Mouse (Mus musculus): ENCODE measurements around the gene Kcnab1. TPM values are rescaled to one million over a fixed set of nuclear protein-coding genes. Genes with fewer than 3 reads are reported as not detected.

Gene Kcnab1
- polyA plus RNA-seq, 1 experiment, result 3.2 TPM

GRCm38 (mm10) chr3:65317876-65318537 lies 208.8 kb downstream of the Kcnab1 start:
- peak; percentile 59; the same call in 1 of the 2 replicates for TF ChIP-seq CTCF (IDR thresholded peaks at IDR 0.05; ENCODE audit: borderline replicate concordance, extremely low read depth, insufficient read depth, insufficient read length)
- no peak for TF ChIP-seq POLR2A (IDR thresholded peaks at IDR 0.05; ENCODE audit: borderline replicate concordance, extremely low read depth, insufficient read depth, insufficient read length, poor library complexity, severe bottlenecking)
- peak; percentile 62 for DNase-seq (ENCODE audit: low read depth)

DNA sequence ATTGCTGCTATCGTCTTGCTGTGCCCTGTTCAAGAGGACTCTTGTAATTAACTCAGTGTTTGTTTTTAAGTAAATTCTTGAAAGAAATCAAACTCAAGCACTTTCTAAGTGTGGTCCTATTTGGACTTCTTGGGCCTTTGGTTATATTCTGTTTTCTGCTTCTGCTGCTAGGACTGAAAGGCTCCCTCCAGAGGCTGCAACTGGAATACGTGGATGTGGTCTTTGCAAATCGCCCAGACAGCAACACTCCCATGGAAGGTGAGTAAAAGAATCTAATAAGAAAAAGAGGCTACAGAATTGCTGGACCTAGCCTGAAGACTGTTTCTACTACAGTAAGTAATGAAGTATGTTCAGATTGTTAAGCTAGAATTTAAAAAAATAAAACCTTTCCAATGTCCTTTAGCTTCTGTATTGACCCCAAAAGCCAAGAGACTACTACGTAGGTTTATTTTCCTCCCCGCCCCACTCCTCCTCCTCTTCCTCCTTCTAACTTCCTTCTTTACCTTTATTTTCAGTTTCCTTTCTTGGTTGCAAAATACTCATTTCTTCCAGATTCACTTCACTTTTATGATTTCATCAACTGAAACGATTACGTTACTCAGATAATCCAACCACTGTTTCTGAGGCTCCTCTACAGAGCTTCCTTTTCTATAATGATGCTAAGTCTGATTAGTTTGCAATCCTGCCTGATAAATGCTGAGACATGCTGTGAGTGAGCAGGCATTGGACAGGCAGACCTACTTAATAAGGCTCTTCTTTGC lies 210.2 kb downstream of the Kcnab1 start:
- TF ChIP-seq CTCF (IDR thresholded peaks at IDR 0.05; ENCODE audit: borderline replicate concordance, extremely low read depth, insufficient read depth, insufficient read length), result peak; percentile 51; the same call in 1 of the 2 replicates
- no peak for TF ChIP-seq POLR2A (IDR thresholded peaks at IDR 0.05; ENCODE audit: borderline replicate concordance, extremely low read depth, insufficient read depth, insufficient read length, poor library complexity, severe bottlenecking)
- peak; percentile 40 for DNase-seq (ENCODE audit: low read depth)

DNA sequence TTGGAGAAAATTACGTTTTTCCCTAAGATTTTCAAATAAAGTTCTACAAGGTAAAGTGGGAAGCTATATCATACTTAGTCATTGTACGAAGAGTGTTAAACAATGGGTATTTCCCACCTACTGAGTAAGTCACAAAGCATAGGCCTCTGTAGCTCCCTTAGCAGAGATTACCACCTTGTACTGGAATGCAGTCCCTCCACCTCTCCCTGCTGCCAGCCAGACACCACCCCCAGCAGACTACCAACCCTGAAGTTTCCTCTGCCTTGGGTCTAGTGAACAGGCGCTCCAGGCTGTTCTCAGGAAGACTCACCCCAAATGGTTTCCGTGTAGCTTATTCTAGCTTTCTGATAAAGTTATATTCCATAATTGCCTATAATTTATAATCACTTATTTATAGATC lies 211.8 kb downstream of the Kcnab1 start:
- DNase-seq (ENCODE audit: low read depth), result no peak
- TF ChIP-seq POLR2A (IDR thresholded peaks at IDR 0.05; ENCODE audit: borderline replicate concordance, extremely low read depth, insufficient read depth, insufficient read length, poor library complexity, severe bottlenecking) (no peak), CTCF (IDR thresholded peaks at IDR 0.05; ENCODE audit: borderline replicate concordance, extremely low read depth, insufficient read depth, insufficient read length) (no peak)

- TF ChIP-seq POLR2A (IDR thresholded peaks at IDR 0.05; ENCODE audit: borderline replicate concordance, extremely low read depth, insufficient read depth, insufficient read length, poor library complexity, severe bottlenecking) (no peak), CTCF (IDR thresholded peaks at IDR 0.05; ENCODE audit: borderline replicate concordance, extremely low read depth, insufficient read depth, insufficient read length) (no peak)
- DNase-seq (ENCODE audit: low read depth), result peak; percentile 81
These were observed 213.0 kb downstream of the Kcnab1 start for GRCm38 (mm10) chr3:65321981-65322779.

GRCm38 (mm10) chr3:65325254-65325653 lies 216.1 kb downstream of the Kcnab1 start:
- DNase-seq (ENCODE audit: low read depth), result no peak
- TF ChIP-seq CTCF (IDR thresholded peaks at IDR 0.05; ENCODE audit: borderline replicate concordance, extremely low read depth, insufficient read depth, insufficient read length) (no peak), POLR2A (IDR thresholded peaks at IDR 0.05; ENCODE audit: borderline replicate concordance, extremely low read depth, insufficient read depth, insufficient read length, poor library complexity, severe bottlenecking) (no peak)

GRCm38 (mm10) chr3:65328814-65329213 lies 219.6 kb downstream of the Kcnab1 start:
- TF ChIP-seq POLR2A (IDR thresholded peaks at IDR 0.05; ENCODE audit: borderline replicate concordance, extremely low read depth, insufficient read depth, insufficient read length, poor library complexity, severe bottlenecking) (no peak), CTCF (IDR thresholded peaks at IDR 0.05; ENCODE audit: borderline replicate concordance, extremely low read depth, insufficient read depth, insufficient read length) (no peak)
- no peak for DNase-seq (ENCODE audit: low read depth)

- no peak for TF ChIP-seq POLR2A (IDR thresholded peaks at IDR 0.05; ENCODE audit: borderline replicate concordance, extremely low read depth, insufficient read depth, insufficient read length, poor library complexity, severe bottlenecking)
- TF ChIP-seq CTCF (IDR thresholded peaks at IDR 0.05; ENCODE audit: borderline replicate concordance, extremely low read depth, insufficient read depth, insufficient read length), result no peak
These were observed 228.8 kb downstream of the Kcnab1 start for GRCm38 (mm10) chr3:65337835-65338464.

GRCm38 (mm10) chr3:65340173-65340951 lies 231.2 kb downstream of the Kcnab1 start:
- TF ChIP-seq CTCF (IDR thresholded peaks at IDR 0.05; ENCODE audit: borderline replicate concordance, extremely low read depth, insufficient read depth, insufficient read length), result no peak
- TF ChIP-seq POLR2A (IDR thresholded peaks at IDR 0.05; ENCODE audit: borderline replicate concordance, extremely low read depth, insufficient read depth, insufficient read length, poor library complexity, severe bottlenecking), result no peak
- no peak for DNase-seq (ENCODE audit: low read depth)

More at GRCm38 (mm10) chr3:65337835-65338464, 228.8 kb downstream of the Kcnab1 start:
- no peak for DNase-seq (ENCODE audit: low read depth)

DNA sequence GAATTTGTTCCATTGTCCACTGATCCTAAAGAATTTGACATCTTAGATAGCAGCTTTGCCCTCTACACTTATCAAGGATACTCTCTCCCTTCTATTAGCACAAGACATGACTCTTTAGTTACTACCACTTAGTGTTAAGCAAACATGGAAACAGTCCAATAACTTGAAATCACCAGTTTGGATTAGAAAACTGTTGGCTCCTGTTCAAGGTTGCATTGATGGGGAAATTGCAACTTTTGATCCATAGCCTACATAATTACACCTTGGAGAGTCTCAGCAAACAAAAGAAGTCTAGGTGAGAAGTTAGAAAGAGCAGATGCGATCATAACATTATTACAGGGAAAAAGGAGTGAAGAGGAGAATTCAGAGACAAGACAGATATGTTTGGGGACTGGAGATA lies 237.0 kb downstream of the Kcnab1 start:
- DNase-seq (ENCODE audit: low read depth), result no peak

More for the DNA sequence above, 237.0 kb downstream of the Kcnab1 start:
- TF ChIP-seq POLR2A (IDR thresholded peaks at IDR 0.05; ENCODE audit: borderline replicate concordance, extremely low read depth, insufficient read depth, insufficient read length, poor library complexity, severe bottlenecking) (no peak), CTCF (IDR thresholded peaks at IDR 0.05; ENCODE audit: borderline replicate concordance, extremely low read depth, insufficient read depth, insufficient read length) (no peak)

Data from brain, embryonic 14.5 days (tissue).